Mouse (Mus musculus): ENCODE measurements at regions not wholly inside any gene's neighbourhood (a gene's known extent, or its start where the extent isn't known, plus 50 kb on each side); places are given as distances from the start of the nearest gene placed in this dataset.

- no peaks in the 10 kb centered on the region for H3K36me3 ChIP-seq (ENCODE audit: control insufficient read depth, insufficient read depth, low read length)
- H3K4me3 ChIP-seq (ENCODE audit: low read depth, low read length), result no peak overlapping the region
- no peak for DNase-seq (ENCODE audit: low spot score)
- H3K9me3 ChIP-seq (ENCODE audit: control insufficient read depth, low read length), result no peaks in the 10 kb centered on the region
- no peak overlapping the region for H3K27ac ChIP-seq (ENCODE audit: low read depth, low read length)
- no peaks in the 10 kb centered on the region for H3K4me1 ChIP-seq (replicated peaks; ENCODE audit: control insufficient read depth, insufficient read depth, low read length)
- no peak overlapping the region for H3K4me2 ChIP-seq (replicated peaks; ENCODE audit: low read depth, low read length)
- 79% methylated on average over 8 of the region's 8 CpGs for WGBS
- ATAC-seq (ENCODE audit: low FRiP score), result no peak
- no peaks in the 10 kb centered on the region for H3K27me3 ChIP-seq (ENCODE audit: control insufficient read depth, insufficient read depth, low read length)
- no peak overlapping the region for H3K9ac ChIP-seq (ENCODE audit: low read depth, low read length)
Observed at GRCm38 (mm10) chr15:62221024-62221819, 1298.4 kb upstream of the A1bg start.

GRCm38 (mm10) chr15:62220620-62221019, 1297.8 kb upstream of the A1bg start:
- ATAC-seq (ENCODE audit: low FRiP score), result no peak
- no peak overlapping the region for H3K9ac ChIP-seq (ENCODE audit: low read depth, low read length)
- H3K27ac ChIP-seq (ENCODE audit: low read depth, low read length), result no peak overlapping the region
- DNase-seq (ENCODE audit: low spot score), result no peak
- H3K9me3 ChIP-seq (ENCODE audit: control insufficient read depth, low read length), result no peaks in the 10 kb centered on the region
- no peaks in the 10 kb centered on the region for H3K27me3 ChIP-seq (ENCODE audit: control insufficient read depth, insufficient read depth, low read length)
- H3K4me2 ChIP-seq (replicated peaks; ENCODE audit: low read depth, low read length), result no peak overlapping the region
- no peaks in the 10 kb centered on the region for H3K36me3 ChIP-seq (ENCODE audit: control insufficient read depth, insufficient read depth, low read length)
- 88% methylated on average over 3 of the region's 3 CpGs for WGBS
- no peaks in the 10 kb centered on the region for H3K4me1 ChIP-seq (replicated peaks; ENCODE audit: control insufficient read depth, insufficient read depth, low read length)
- no peak overlapping the region for H3K4me3 ChIP-seq (ENCODE audit: low read depth, low read length)

DNA sequence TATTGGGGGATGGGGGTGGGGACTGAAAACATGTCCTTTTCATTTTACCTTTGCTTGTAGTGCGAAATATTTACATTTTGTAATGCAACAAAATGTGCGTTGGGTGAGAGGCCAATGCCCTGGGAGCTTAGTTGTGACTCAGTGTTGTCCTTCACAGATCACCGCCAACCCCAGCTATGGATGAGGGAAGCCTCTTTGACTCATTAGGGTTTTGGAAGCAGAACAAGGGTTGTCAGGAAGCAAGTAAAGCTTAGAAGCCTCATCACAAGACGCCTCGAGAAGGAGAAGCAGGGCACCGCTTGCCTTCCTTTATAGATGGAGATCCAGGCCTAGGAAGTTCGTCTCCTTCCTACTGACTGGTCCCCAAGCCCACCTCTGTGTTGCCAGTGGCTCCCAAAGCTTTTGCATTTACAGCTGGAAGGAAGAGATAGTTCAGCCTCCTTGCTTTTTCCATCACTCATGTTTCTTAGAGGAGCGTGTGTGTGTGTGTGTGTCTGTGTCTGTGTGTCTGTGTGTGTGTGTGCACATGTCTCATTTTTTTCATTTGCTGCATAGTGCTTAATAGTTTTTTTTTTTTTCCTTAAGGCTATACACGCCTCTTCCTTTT, 1297.2 kb upstream of the A1bg start:
- H3K4me1 ChIP-seq (replicated peaks; ENCODE audit: control insufficient read depth, insufficient read depth, low read length), result no peaks in the 10 kb centered on the region
- DNase-seq (ENCODE audit: low spot score) (no peak), ATAC-seq (ENCODE audit: low FRiP score) (no peak)
- no peak overlapping the region for H3K27ac ChIP-seq (ENCODE audit: low read depth, low read length)
- WGBS, result 95% methylated on average over 9 of the region's 9 CpGs
- H3K9me3 ChIP-seq (ENCODE audit: control insufficient read depth, low read length), result no peaks in the 10 kb centered on the region
- H3K9ac ChIP-seq (ENCODE audit: low read depth, low read length), result no peak overlapping the region
- H3K4me2 ChIP-seq (replicated peaks; ENCODE audit: low read depth, low read length), result no peak overlapping the region
- H3K4me3 ChIP-seq (ENCODE audit: low read depth, low read length), result no peak overlapping the region
- H3K27me3 ChIP-seq (ENCODE audit: control insufficient read depth, insufficient read depth, low read length), result no peaks in the 10 kb centered on the region
- H3K36me3 ChIP-seq (ENCODE audit: control insufficient read depth, insufficient read depth, low read length), result no peaks in the 10 kb centered on the region

DNA sequence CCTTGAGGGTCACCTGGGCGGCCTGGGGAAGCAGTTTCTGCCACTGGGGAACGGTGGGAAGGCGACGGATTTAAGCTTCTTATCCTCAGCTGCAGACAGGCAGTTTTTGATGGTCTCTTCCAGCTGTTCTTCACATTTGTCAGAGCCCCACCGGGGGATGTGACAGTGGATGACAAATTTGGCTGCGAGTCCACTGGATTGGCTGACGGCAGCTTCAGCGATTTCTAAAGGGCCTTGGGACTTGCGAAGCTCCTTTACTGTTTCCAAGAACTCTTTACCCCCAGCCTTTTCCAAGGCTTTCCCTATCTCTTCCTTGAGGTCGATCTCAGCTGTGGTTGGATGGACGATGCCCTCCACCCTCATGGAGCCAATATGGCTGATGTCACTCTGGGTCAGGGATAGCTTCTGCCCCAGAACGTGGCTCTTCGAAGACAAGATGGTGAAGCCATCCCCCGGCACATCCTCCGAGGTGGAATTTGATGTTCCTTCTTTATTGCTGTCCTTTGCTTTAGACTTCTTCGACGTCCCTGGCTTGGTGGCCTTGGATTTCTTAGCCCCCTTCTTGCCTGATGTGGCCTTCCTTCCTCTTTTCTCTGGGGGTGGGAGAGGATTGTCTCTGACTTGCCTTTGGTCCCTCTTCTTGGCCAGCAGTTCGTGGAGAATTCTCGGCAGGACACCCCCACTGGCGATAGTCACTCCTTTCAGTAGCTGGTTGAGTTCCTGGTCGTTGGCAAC, 1295.7 kb upstream of the A1bg start:
- no peaks in the 10 kb centered on the region for H3K9me3 ChIP-seq (ENCODE audit: control insufficient read depth, low read length)
- no peaks in the 10 kb centered on the region for H3K4me1 ChIP-seq (replicated peaks; ENCODE audit: control insufficient read depth, insufficient read depth, low read length)
- H3K36me3 ChIP-seq (ENCODE audit: control insufficient read depth, insufficient read depth, low read length), result no peaks in the 10 kb centered on the region
- H3K9ac ChIP-seq (ENCODE audit: low read depth, low read length), result no peak overlapping the region
- H3K27ac ChIP-seq (ENCODE audit: low read depth, low read length), result no peak overlapping the region
- no peak overlapping the region for H3K4me3 ChIP-seq (ENCODE audit: low read depth, low read length)
- no peak for ATAC-seq (ENCODE audit: low FRiP score)
- no peak for DNase-seq (ENCODE audit: low spot score)
- no peak overlapping the region for H3K4me2 ChIP-seq (replicated peaks; ENCODE audit: low read depth, low read length)
- WGBS, result 89% methylated on average over 21 of the region's 21 CpGs
- no peaks in the 10 kb centered on the region for H3K27me3 ChIP-seq (ENCODE audit: control insufficient read depth, insufficient read depth, low read length)

DNA sequence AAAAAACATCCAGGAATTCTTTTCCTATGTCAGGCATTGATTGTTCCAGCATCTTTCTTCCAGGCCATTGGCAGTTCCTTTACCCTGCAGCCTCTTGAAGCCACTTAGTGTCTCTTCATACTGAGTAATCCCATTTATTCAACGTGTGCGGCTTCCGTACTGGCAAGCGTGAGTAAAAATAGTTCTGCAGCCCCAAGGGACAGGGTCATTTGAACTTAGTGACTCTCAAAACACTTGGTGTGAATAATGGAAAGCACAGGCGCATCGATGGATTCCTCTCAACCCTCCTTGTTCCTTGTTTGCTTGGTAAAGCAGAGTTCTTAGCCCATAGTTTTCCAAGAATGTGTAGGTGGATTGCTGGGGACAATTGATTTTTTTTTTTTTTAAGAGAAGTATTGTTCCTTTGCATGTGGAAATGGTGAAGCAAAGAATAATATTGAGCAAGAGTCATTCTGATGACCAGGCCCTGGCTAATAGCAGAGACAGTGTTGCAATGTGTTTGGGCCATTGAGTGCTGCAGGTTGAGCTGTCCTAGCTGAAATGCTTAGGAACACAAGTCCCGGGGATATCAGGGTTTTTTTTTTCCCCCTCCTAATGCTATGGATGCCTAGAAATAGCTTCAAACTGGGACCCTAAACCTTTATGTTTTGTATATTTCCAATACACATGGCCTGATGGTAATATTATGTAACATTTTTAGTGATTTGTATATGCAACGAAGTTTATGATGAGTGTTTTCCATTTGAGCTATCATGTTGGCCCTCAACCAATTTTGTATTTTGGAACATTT, 1294.1 kb upstream of the A1bg start:
- Histone ChIP-seq H3K27me3 (ENCODE audit: control insufficient read depth, insufficient read depth, low read length) (no peaks in the 10 kb centered on the region), H3K4me3 (ENCODE audit: low read depth, low read length) (no peak overlapping the region), H3K27ac (ENCODE audit: low read depth, low read length) (no peak overlapping the region), H3K4me1 (replicated peaks; ENCODE audit: control insufficient read depth, insufficient read depth, low read length) (no peaks in the 10 kb centered on the region), H3K36me3 (ENCODE audit: control insufficient read depth, insufficient read depth, low read length) (no peaks in the 10 kb centered on the region), H3K9ac (ENCODE audit: low read depth, low read length) (no peak overlapping the region), H3K4me2 (replicated peaks; ENCODE audit: low read depth, low read length) (no peak overlapping the region), H3K9me3 (ENCODE audit: control insufficient read depth, low read length) (no peaks in the 10 kb centered on the region)
- ATAC-seq (ENCODE audit: low FRiP score) (no peak), DNase-seq (ENCODE audit: low spot score) (peak; percentile 11)
- WGBS, result 38% methylated on average over 8 of the region's 8 CpGs

DNA sequence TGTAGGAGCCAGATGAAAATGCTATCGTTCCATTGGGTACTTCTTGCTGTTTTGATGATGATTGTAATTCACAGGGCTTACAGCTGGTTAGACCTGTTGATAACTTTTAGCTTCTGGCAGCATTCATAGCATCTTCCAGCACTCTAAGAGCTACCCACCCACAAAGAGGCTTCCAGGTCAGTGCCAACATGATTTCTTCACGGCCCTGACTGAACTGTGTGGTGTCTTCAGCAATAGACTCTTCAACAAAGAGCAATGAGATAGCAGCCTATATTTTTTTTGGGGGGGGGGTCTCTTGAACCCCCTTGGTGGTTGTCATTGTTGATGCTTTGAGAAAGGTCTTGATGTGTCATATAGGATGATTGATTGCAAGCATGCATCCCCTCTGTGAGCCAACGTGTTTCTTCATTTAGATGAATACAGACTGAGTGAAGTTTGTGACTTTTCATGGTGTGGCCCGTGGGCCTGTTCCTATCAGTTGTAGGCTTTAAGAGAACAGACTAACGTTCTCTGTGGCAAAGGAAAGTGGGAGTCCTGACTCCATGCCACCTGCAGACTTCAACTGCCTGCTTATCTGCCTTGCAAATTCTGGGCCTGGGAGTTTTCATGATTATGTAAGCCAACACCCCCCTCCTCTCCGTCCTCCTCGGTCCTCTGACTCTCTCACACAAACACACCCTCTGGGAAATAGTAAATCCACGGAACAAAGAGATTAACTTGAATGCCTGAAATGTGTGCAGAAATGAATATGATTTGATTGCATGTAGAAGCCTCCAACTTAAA, 1293.0 kb upstream of the A1bg start:
- ATAC-seq (ENCODE audit: low FRiP score), result no peak
- 48% methylated on average over 8 of the region's 8 CpGs for WGBS

GRCm38 (mm10) chr15:62214300-62214699, 1291.5 kb upstream of the A1bg start:
- no peaks in the 10 kb centered on the region for H3K27me3 ChIP-seq (ENCODE audit: control insufficient read depth, insufficient read depth, low read length)

More for the DNA sequence above, 1293.0 kb upstream of the A1bg start:
- no peaks in the 10 kb centered on the region for H3K27me3 ChIP-seq (ENCODE audit: control insufficient read depth, insufficient read depth, low read length)
- H3K9me3 ChIP-seq (ENCODE audit: control insufficient read depth, low read length), result no peaks in the 10 kb centered on the region
- no peak overlapping the region for H3K27ac ChIP-seq (ENCODE audit: low read depth, low read length)
- H3K4me3 ChIP-seq (ENCODE audit: low read depth, low read length), result no peak overlapping the region
- no peak overlapping the region for H3K9ac ChIP-seq (ENCODE audit: low read depth, low read length)
- no peaks in the 10 kb centered on the region for H3K4me1 ChIP-seq (replicated peaks; ENCODE audit: control insufficient read depth, insufficient read depth, low read length)
- no peak overlapping the region for H3K4me2 ChIP-seq (replicated peaks; ENCODE audit: low read depth, low read length)
- H3K36me3 ChIP-seq (ENCODE audit: control insufficient read depth, insufficient read depth, low read length), result no peaks in the 10 kb centered on the region
- DNase-seq (ENCODE audit: low spot score), result no peak

More at GRCm38 (mm10) chr15:62214300-62214699, 1291.5 kb upstream of the A1bg start:
- ATAC-seq (ENCODE audit: low FRiP score) (no peak), DNase-seq (ENCODE audit: low spot score) (no peak)
- Histone ChIP-seq H3K9ac (ENCODE audit: low read depth, low read length) (no peak overlapping the region), H3K27ac (ENCODE audit: low read depth, low read length) (no peak overlapping the region), H3K4me3 (ENCODE audit: low read depth, low read length) (no peak overlapping the region), H3K36me3 (ENCODE audit: control insufficient read depth, insufficient read depth, low read length) (no peaks in the 10 kb centered on the region), H3K4me2 (replicated peaks; ENCODE audit: low read depth, low read length) (no peak overlapping the region), H3K4me1 (replicated peaks; ENCODE audit: control insufficient read depth, insufficient read depth, low read length) (no peaks in the 10 kb centered on the region), H3K9me3 (ENCODE audit: control insufficient read depth, low read length) (no peaks in the 10 kb centered on the region)
- 86% methylated on average over 4 of the region's 4 CpGs for WGBS
